Comparison of ENCODE assay signal across 12 mouse cellular contexts in genomic region chr4:111308572-111309288, GRCm38 (mm10).
DNase-seq lines count a peak whose midpoint lies in the region; ATAC-seq lines count a peak whose summit lies in the region.
"Had no signal": no experiment of that assay in that cellular context is flagged by ENCODE, and none has a peak within 500 bp of the region (broad histone marks: within the 10 kb centered on the region; RNA-seq: fewer than 3 reads in every experiment).

No protein-coding gene starts in this region.

- H3K36me3 ChIP-seq in embryonic facial prominence, embryonic 11.5 days (replicated peaks; ENCODE audit: control insufficient read depth, insufficient read depth, low read depth, low read length): no peaks in the 10 kb centered on the region
- no peaks in the 10 kb centered on the region for H3K36me3 ChIP-seq in embryonic facial prominence, embryonic 10.5 days (replicated peaks)
- no peaks in the 10 kb centered on the region for H3K36me3 ChIP-seq in kidney, embryonic 15.5 days
- H3K36me3 ChIP-seq: embryonic facial prominence, embryonic 12.5 days had no signal

- peak; percentile 21 for DNase-seq in embryonic facial prominence, embryonic 11.5 days (ENCODE audit: low spot score)
- DNase-seq in embryonic facial prominence, embryonic 10.5 days (ENCODE audit: low spot score): no peak
- peak; percentile 28 for DNase-seq in kidney, adult 9 months
- DNase-seq in A20 (ENCODE audit: low read depth, low spot score) (peak; percentile 43), ZHBTc4 (ENCODE audit: low read depth, low spot score) (peak; percentile 59)
- no peak for DNase-seq in frontal cortex, postnatal 36 days (ENCODE audit: low spot score in 2 of 2)
- DNase-seq in left cerebral cortex, adult 8-10 months (ENCODE audit: low spot score in 2 of 2): no peak
- DNase-seq: lung, postnatal 4 days had no signal

- no peak overlapping the region for H3K27ac ChIP-seq in embryonic facial prominence, embryonic 11.5 days (replicated peaks; ENCODE audit: low read depth, low read length)
- H3K27ac ChIP-seq in embryonic facial prominence, embryonic 10.5 days (replicated peaks): no peak overlapping the region
- H3K27ac ChIP-seq in kidney, embryonic 15.5 days: no peak overlapping the region
- H3K27ac ChIP-seq: embryonic facial prominence, embryonic 12.5 days had no signal

- 72% methylated on average over 3 of the region's 3 CpGs for WGBS in embryonic facial prominence, embryonic 11.5 days
- 74% methylated on average over 3 of the region's 3 CpGs for WGBS in embryonic facial prominence, embryonic 10.5 days
- 77% methylated on average over 3 of the region's 3 CpGs for WGBS in kidney, embryonic 15.5 days

- no peak overlapping the region for H3K4me3 ChIP-seq in embryonic facial prominence, embryonic 11.5 days (ENCODE audit: low read depth, low read length)
- H3K4me3 ChIP-seq in embryonic facial prominence, embryonic 10.5 days: no peak overlapping the region
- no peak overlapping the region for H3K4me3 ChIP-seq in kidney, embryonic 15.5 days (replicated peaks)
- H3K4me3 ChIP-seq: embryonic facial prominence, embryonic 12.5 days; myocyte had no signal

- H3K27me3 ChIP-seq in embryonic facial prominence, embryonic 11.5 days (ENCODE audit: control insufficient read depth, insufficient read depth, low read length): no peaks in the 10 kb centered on the region
- H3K27me3 ChIP-seq in embryonic facial prominence, embryonic 10.5 days (replicated peaks; ENCODE audit: low read depth, poor library complexity, severe bottlenecking): no peaks in the 10 kb centered on the region
- H3K27me3 ChIP-seq in kidney, embryonic 15.5 days: no peaks in the 10 kb centered on the region
- H3K27me3 ChIP-seq: embryonic facial prominence, embryonic 12.5 days had no signal

- no peaks in the 10 kb centered on the region for H3K9me3 ChIP-seq in embryonic facial prominence, embryonic 11.5 days (replicated peaks; ENCODE audit: control insufficient read depth, low read length)
- no peaks in the 10 kb centered on the region; the same call in 1 of the 2 replicates for H3K9me3 ChIP-seq in embryonic facial prominence, embryonic 10.5 days
- no peaks in the 10 kb centered on the region for H3K9me3 ChIP-seq in kidney, embryonic 15.5 days (replicated peaks)
- H3K9me3 ChIP-seq: embryonic facial prominence, embryonic 12.5 days had no signal

- ATAC-seq in embryonic facial prominence, embryonic 11.5 days (replicated peaks; ENCODE audit: insufficient number of reproducible peaks, low FRiP score, low TSS enrichment, low read depth): peak; percentile 67; the same call in 1 of the 2 replicates
- no peak for ATAC-seq in kidney, embryonic 15.5 days (replicated peaks; ENCODE audit: low FRiP score)

- H3K9ac ChIP-seq in embryonic facial prominence, embryonic 11.5 days (replicated peaks; ENCODE audit: low read length): no peak overlapping the region
- H3K9ac ChIP-seq in kidney, embryonic 15.5 days: no peak overlapping the region
- H3K9ac ChIP-seq: embryonic facial prominence, embryonic 12.5 days had no signal

- H3K4me1 ChIP-seq in embryonic facial prominence, embryonic 11.5 days (ENCODE audit: control insufficient read depth, insufficient read depth, low read length): no peaks in the 10 kb centered on the region
- H3K4me1 ChIP-seq in embryonic facial prominence, embryonic 10.5 days: no peaks in the 10 kb centered on the region
- no peaks in the 10 kb centered on the region for H3K4me1 ChIP-seq in kidney, embryonic 15.5 days
- H3K4me1 ChIP-seq: embryonic facial prominence, embryonic 12.5 days had no signal

- H3K4me2 ChIP-seq in embryonic facial prominence, embryonic 11.5 days (ENCODE audit: low read depth, low read length): no peak overlapping the region
- H3K4me2 ChIP-seq in kidney, embryonic 15.5 days: no peak overlapping the region
- H3K4me2 ChIP-seq: embryonic facial prominence, embryonic 12.5 days; heart, embryonic 11.5 days had no signal

Comparison
In these comparisons a context has a peak if more than half of its experiments do, and no peak if none do; other contexts are left out.
1. DNase-seq: peak in embryonic facial prominence, embryonic 11.5 days (single experiment), kidney, adult 9 months (single experiment), A20 (single experiment) and ZHBTc4 (single experiment); none in embryonic facial prominence, embryonic 10.5 days (single experiment), frontal cortex, postnatal 36 days (0 of 2) and left cerebral cortex, adult 8-10 months (0 of 2).